Mouse (Mus musculus): ENCODE data around the gene Cldn6.

DNA sequence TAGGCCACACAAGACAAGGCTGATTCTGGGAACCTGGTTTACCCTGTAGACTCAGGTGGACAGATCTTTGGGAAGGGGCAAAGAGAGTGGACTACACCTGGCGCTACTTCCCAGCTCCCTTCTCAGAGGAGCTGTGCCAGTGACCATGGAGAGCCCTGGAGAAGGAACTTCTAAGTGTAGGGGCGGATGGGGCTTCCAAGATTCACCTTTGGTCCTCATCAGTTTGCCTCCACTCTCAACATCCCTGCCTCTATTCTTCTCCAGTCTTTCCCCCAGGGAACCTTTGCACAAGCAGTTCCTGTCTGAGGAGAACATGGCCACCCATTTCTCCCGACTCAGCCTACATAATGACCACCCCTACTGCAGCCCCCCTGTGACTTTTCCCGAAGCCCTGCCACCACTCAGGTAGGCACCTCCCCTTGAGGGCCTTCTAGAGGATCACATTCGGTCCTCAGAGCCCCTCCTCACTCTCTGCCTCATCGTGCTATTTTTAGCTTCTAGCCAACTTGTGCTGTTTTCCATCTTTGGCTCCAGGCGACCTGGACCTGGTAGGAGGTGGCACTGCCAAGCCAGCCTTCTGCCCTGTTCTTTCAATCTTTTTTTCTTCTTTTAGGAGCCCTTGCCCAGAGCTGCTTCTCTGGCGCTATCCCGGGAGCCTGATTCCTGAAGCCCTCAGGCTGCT is 4.6 kb upstream of the Cldn6 start:
- no peak for TF ChIP-seq CTCF (IDR thresholded peaks at IDR 0.05; ENCODE audit: borderline replicate concordance, insufficient read depth, low read depth, low read length)
- TF ChIP-seq POLR2A (IDR thresholded peaks at IDR 0.05; ENCODE audit: borderline replicate concordance, insufficient read depth, low read length), result no peak

Data from cerebellum, adult 2 months (tissue).